Mouse (Mus musculus) G1E (cell line): ENCODE results near the gene Trappc10. TPM values are rescaled to one million over a fixed set of nuclear protein-coding genes. Genes with fewer than 3 reads are reported as not detected.

Source experiments
- ATAC-seq: 2 replicates; pipeline ENCODE4 v1.8.0; 2016; ENCODE audit warnings: mild to moderate bottlenecking; ENCODE audit not compliant: insufficient number of reproducible peaks, poor library complexity, low FRiP score, severe bottlenecking; ENCODE audit errors: extremely low read depth
- DNase-seq: peaks from one replicate; pipeline ENCODE4 v3.0.0; 2012; ENCODE audit warnings: low spot score
- H3K27me3 ChIP-seq: 2 replicates; pipeline ENCODE4 v1.6.1; 2012; ENCODE audit warnings: mild to moderate bottlenecking, low read length, inconsistent platforms; ENCODE audit not compliant: insufficient read depth
- H3K36me3 ChIP-seq: replicated peaks from 2 replicates; pipeline ENCODE3; 2012; ENCODE audit warnings: mild to moderate bottlenecking, inconsistent platforms
- H3K4me1 ChIP-seq: 2 replicates; pipeline ENCODE4 v1.6.1; 2012; ENCODE audit warnings: low read depth, low read length, inconsistent platforms, mixed read lengths; ENCODE audit not compliant: insufficient read depth
- H3K4me3 ChIP-seq: 2 replicates; pipeline ENCODE4 v1.5.1; 2012; ENCODE audit warnings: low read depth, mild to moderate bottlenecking, inconsistent platforms, low read length, moderate library complexity, mixed read lengths
- H3K9me3 ChIP-seq: replicated peaks from 2 replicates; pipeline ENCODE4 v1.6.1; 2012; ENCODE audit warnings: inconsistent platforms
- CTCF ChIP-seq: IDR thresholded peaks from 2 replicates; pipeline ENCODE4 v1.5.1; 2012; ENCODE audit warnings: low read depth, low read length, inconsistent platforms, mixed read lengths
- GATA1 ChIP-seq: IDR thresholded peaks from 2 replicates; pipeline ENCODE4 v1.6.1; 2012; ENCODE audit warnings: borderline replicate concordance, low read length, inconsistent platforms, mixed read lengths
- GATA2 ChIP-seq: IDR thresholded peaks from 2 replicates; pipeline ENCODE4 v1.6.1; 2012; ENCODE audit warnings: low read depth, low read length, inconsistent platforms, borderline replicate concordance
- POLR2AphosphoS5 ChIP-seq: IDR thresholded peaks from 2 replicates; pipeline ENCODE4 v1.6.1; 2012; ENCODE audit warnings: low read depth, low read length, inconsistent platforms; ENCODE audit not compliant: insufficient replicate concordance
- TAL1 ChIP-seq: conservative IDR thresholded peaks from 2 replicates; pipeline ENCODE4 v1.6.1; 2012; ENCODE audit warnings: low read depth, low read length, inconsistent platforms, mixed read lengths
- polyA plus RNA-seq: library from polyadenylated mRNA; stranded (reverse); fragments of >175 nt; gene quantifications from 2 replicates; pipeline ENCODE4 v1.2.3, GENCODE M21; 2012
- total RNA-seq, 2 experiments: library from RNA; stranded (forward) in 1 of 2; stranded (reverse) in 1 of 2; fragments of 200-1000 nt in 1 of 2; fragments of >200 nt in 1 of 2; fragmentation: Nextera tagmentation in 1 of 2; gene quantifications; 2 replicates each; pipeline ENCODE4 v1.2.3; 2014 to 2017

Gene Trappc10
- total and polyA plus RNA-seq, 3 experiments: 30.2 to 93.6 (median 54.7) TPM

GRCm38 (mm10) chr10:78224136-78224535 is 20.3 kb downstream of the Trappc10 start:
- H3K27me3 ChIP-seq: no peaks in the 10 kb centered on the region
- no peaks in the 10 kb centered on the region for H3K9me3 ChIP-seq
- H3K4me3 ChIP-seq: no peak overlapping the region
- peaks cover 83% of the 10 kb centered on the region for H3K36me3 ChIP-seq
- peaks cover 30% of the 10 kb centered on the region for H3K4me1 ChIP-seq
- TF ChIP-seq GATA1: no peak
- no peak for TF ChIP-seq CTCF
- TF ChIP-seq TAL1: no peak
- TF ChIP-seq POLR2AphosphoS5: no peak
- TF ChIP-seq GATA2: no peak
- DNase-seq (no peak), ATAC-seq (no peak)

GRCm38 (mm10) chr10:78222908-78223307 is 21.5 kb downstream of the Trappc10 start:
- peaks cover 24% of the 10 kb centered on the region for H3K4me1 ChIP-seq

GRCm38 (mm10) chr10:78221315-78221714 is 23.1 kb downstream of the Trappc10 start:
- no peaks in the 10 kb centered on the region for H3K9me3 ChIP-seq
- ATAC-seq (no peak), DNase-seq (no peak)
- no peak for TF ChIP-seq CTCF
- H3K4me1 ChIP-seq: peaks cover 19% of the 10 kb centered on the region
- H3K36me3 ChIP-seq: peaks cover 89% of the 10 kb centered on the region
- no peaks in the 10 kb centered on the region for H3K27me3 ChIP-seq
- no peak overlapping the region for H3K4me3 ChIP-seq

More at GRCm38 (mm10) chr10:78222908-78223307, 21.5 kb downstream of the Trappc10 start:
- no peak for TF ChIP-seq TAL1
- no peaks in the 10 kb centered on the region for H3K9me3 ChIP-seq
- no peak overlapping the region for H3K4me3 ChIP-seq
- DNase-seq: no peak
- H3K27me3 ChIP-seq: no peaks in the 10 kb centered on the region
- no peak for ATAC-seq
- peaks cover 83% of the 10 kb centered on the region for H3K36me3 ChIP-seq

- DNase-seq: no peak
- ATAC-seq: no peak
- TF ChIP-seq TAL1: no peak
- Histone ChIP-seq H3K4me3 (no peak overlapping the region), H3K27me3 (no peaks in the 10 kb centered on the region), H3K36me3 (peaks cover 99% of the 10 kb centered on the region), H3K4me1 (peaks cover 12% of the 10 kb centered on the region), H3K9me3 (no peaks in the 10 kb centered on the region)
Measured at GRCm38 (mm10) chr10:78219528-78219927, 24.9 kb downstream of the Trappc10 start.

GRCm38 (mm10) chr10:78218576-78218975 is 25.9 kb downstream of the Trappc10 start:
- ATAC-seq (no peak), DNase-seq (no peak)
- peaks cover 99% of the 10 kb centered on the region for H3K36me3 ChIP-seq
- H3K27me3 ChIP-seq: no peaks in the 10 kb centered on the region
- peaks cover 12% of the 10 kb centered on the region for H3K4me1 ChIP-seq
- H3K9me3 ChIP-seq: no peaks in the 10 kb centered on the region
- no peak overlapping the region for H3K4me3 ChIP-seq
- TF ChIP-seq CTCF (no peak), POLR2AphosphoS5 (no peak), GATA1 (no peak), GATA2 (no peak), TAL1 (no peak)

- no peak overlapping the region for H3K4me3 ChIP-seq
Measured at GRCm38 (mm10) chr10:78216376-78217083, 27.9 kb downstream of the Trappc10 start.

GRCm38 (mm10) chr10:78214371-78214770 is 30.1 kb downstream of the Trappc10 start:
- ATAC-seq (no peak), DNase-seq (no peak)
- Histone ChIP-seq H3K4me3 (no peak overlapping the region), H3K27me3 (no peaks in the 10 kb centered on the region), H3K4me1 (peaks cover 8% of the 10 kb centered on the region), H3K36me3 (peaks cover 99% of the 10 kb centered on the region), H3K9me3 (no peaks in the 10 kb centered on the region)
- no peak for TF ChIP-seq POLR2AphosphoS5
- no peak for TF ChIP-seq TAL1
- TF ChIP-seq GATA2: no peak
- TF ChIP-seq GATA1: no peak
- TF ChIP-seq CTCF: no peak

More at GRCm38 (mm10) chr10:78216376-78217083, 27.9 kb downstream of the Trappc10 start:
- Histone ChIP-seq H3K36me3 (peaks cover 99% of the 10 kb centered on the region), H3K9me3 (no peaks in the 10 kb centered on the region), H3K27me3 (no peaks in the 10 kb centered on the region), H3K4me1 (peaks cover 8% of the 10 kb centered on the region)
- DNase-seq (no peak), ATAC-seq (no peak)
- TF ChIP-seq CTCF: no peak
- TF ChIP-seq GATA1: no peak
- TF ChIP-seq GATA2: no peak
